Mouse (Mus musculus) heart, adult 2 months (tissue): ENCODE measurements around the gene Slc30a2.

Experiments used
- CTCF ChIP-seq: fragments of 200-600 bp; IDR thresholded peaks from 2 replicates; pipeline ENCODE4 v1.8.1; 2022; ENCODE audit warnings: antibody characterized with exemption, mild to moderate bottlenecking, moderate library complexity
- EP300 ChIP-seq: fragments of 200-500 bp; IDR thresholded peaks from 2 replicates; pipeline ENCODE4 v1.6.1; 2011; ENCODE audit warnings: low read depth, low read length, control low read depth; ENCODE audit not compliant: insufficient read depth
- POLR2A ChIP-seq: fragments of 200-500 bp; IDR thresholded peaks from 2 replicates; pipeline ENCODE4 v1.6.1; 2011; ENCODE audit warnings: mild to moderate bottlenecking, low read depth, low read length, control low read depth; ENCODE audit not compliant: insufficient read depth

GRCm38 (mm10) chr4:134321524-134321923, 21.5 kb upstream of the Slc30a2 start:
- no peak for TF ChIP-seq POLR2A
- peak; percentile 57 for TF ChIP-seq CTCF
- TF ChIP-seq EP300, result no peak
